Mouse (Mus musculus): ENCODE data around the gene Hcar1.

Hcar1 gene

DNA sequence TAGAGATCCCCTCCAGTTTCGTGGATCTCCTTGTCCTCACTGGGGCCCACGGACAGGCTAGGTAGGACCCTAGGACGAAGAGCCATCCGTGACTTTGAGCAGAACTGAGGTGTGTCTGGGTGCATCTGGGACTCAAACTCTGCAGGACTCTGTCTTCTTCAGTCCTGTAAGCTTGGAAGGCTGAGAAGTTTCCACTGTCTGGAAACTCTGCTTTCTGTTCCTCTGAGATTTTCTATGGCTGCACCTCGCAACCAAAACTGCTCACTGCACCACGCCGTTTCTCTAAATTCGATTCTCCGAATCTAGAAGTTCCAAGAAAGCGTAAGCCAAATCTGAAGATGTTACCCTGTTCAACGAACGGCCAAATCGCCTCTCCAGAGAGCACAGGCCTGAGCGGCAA is 15.9 kb downstream of the Hcar1 start:
- DNase-seq (ENCODE audit: low spot score), result no peak

- no peak for DNase-seq (ENCODE audit: low spot score)
Measured at GRCm38 (mm10) chr5:123862374-123863350, 17.2 kb downstream of the Hcar1 start.

GRCm38 (mm10) chr5:123858798-123859197 is 21.0 kb downstream of the Hcar1 start:
- no peak for DNase-seq (ENCODE audit: low spot score)

GRCm38 (mm10) chr5:123854511-123854910 is 25.3 kb downstream of the Hcar1 start:
- no peak for DNase-seq (ENCODE audit: low spot score)

GRCm38 (mm10) chr5:123853877-123854504 is 25.8 kb downstream of the Hcar1 start:
- DNase-seq (ENCODE audit: low spot score), result no peak

- no peak for DNase-seq (ENCODE audit: low spot score)
Measured at GRCm38 (mm10) chr5:123851398-123851797, 28.4 kb downstream of the Hcar1 start.

GRCm38 (mm10) chr5:123844316-123844715 is 35.5 kb downstream of the Hcar1 start:
- DNase-seq (ENCODE audit: low spot score), result no peak

DNA sequence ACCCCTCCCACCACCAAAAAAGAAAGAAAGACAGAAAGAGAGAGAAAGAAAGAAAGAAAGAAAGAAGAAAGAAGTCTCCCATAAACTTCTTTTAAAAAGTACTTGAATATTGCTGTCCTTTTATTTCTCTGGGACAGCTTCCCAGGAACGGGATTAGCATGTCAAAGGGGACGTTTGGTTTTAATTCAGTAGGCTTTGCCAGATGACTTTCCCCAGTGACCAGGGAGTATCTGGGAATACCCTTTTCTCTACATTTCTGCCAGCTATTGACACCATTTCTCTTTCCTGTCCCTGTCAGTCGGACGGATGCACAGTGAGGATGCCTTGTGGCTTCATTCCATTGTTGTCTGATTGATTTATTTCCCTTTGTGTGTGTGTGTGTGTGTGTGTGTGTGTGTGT is 36.0 kb downstream of the Hcar1 start:
- DNase-seq (ENCODE audit: low spot score), result no peak

GRCm38 (mm10) chr5:123842935-123843282 is 36.9 kb downstream of the Hcar1 start:
- DNase-seq (ENCODE audit: low spot score), result no peak

DNA sequence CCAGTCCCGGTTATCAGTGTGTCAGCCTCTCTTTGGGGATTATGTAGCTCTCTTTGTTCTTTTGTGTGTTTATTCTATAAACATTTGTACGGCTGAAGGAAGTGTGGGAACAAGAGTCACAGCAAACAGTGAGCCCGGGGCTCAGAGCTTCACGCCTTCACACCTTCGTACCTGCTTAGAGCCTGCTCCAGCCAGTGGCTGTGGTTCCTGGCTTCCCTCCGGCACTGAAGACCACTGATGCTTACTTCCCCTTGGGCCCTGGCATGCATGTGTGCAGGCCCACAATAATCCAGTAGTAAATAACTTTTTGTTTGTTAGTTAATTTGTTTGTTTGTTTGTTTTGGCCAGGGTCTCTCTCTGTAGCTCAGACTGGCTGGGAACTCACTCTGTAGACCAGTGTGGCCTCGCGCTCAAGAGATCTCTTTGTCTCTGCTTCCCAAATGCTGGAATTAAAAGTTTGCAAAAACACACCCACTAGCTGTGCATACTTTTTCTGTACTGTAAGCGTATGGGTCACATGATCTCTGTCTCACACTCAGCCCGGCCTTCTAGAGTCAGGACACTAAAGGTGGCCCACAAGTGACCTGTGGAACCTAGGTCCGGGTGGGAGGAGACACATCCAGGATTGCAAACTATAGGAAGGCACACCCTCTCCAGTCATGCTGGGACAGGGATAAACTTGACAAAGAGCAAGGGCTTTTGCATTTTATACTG is 37.4 kb downstream of the Hcar1 start:
- DNase-seq (ENCODE audit: low spot score), result no peak

DNA sequence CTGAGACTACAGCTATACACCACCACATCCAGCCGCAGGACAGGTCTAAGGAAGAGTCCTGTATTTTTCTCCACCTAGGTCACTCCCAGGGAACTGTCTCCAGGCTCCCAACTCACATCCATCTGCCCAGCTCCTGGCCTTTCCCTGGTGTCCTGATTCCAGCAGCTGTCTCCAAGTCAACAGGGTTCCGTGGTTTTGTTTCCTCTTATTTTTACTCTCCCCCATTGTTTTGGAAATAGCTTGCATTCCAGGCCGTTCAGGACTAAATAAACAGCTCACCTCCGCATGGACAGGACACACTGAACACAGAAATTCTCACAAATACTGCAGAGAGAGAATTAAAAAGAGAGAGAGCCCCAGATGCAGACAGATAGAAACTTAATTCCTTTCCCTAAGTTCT is 42.4 kb downstream of the Hcar1 start:
- no peak for DNase-seq (ENCODE audit: low spot score)

GRCm38 (mm10) chr5:123834836-123835235 is 45.0 kb downstream of the Hcar1 start:
- no peak for DNase-seq (ENCODE audit: low spot score)

- no peak for DNase-seq (ENCODE audit: low spot score)
Measured at GRCm38 (mm10) chr5:123832309-123832708, 47.5 kb downstream of the Hcar1 start.

- no peak for DNase-seq (ENCODE audit: low spot score)
Measured at GRCm38 (mm10) chr5:123827659-123828091, 52.1 kb downstream of the Hcar1 start.

All from urinary bladder, postnatal 10 days (tissue).